Mouse (Mus musculus) erythroblast, embryonic 14.5 days (primary cell): ENCODE measurements around the gene Prss32. TPM values are rescaled to one million over a fixed set of nuclear protein-coding genes. Genes with fewer than 3 reads are reported as not detected.
A peak's percentile ranks its signal among the peaks of the same experiment; 100 is the strongest.

Source experiments
- H3K27me3 ChIP-seq: 2 replicates; pipeline ENCODE4 v1.6.1; 2012; ENCODE audit warnings: inconsistent platforms; ENCODE audit not compliant: control insufficient read depth
- H3K36me3 ChIP-seq: 2 replicates; pipeline ENCODE4 v1.6.1; 2012; ENCODE audit warnings: mild to moderate bottlenecking, inconsistent platforms; ENCODE audit not compliant: control insufficient read depth
- H3K4me1 ChIP-seq: 2 replicates; pipeline ENCODE4 v1.6.1; 2012; ENCODE audit warnings: inconsistent platforms; ENCODE audit not compliant: control insufficient read depth
- H3K4me3 ChIP-seq: replicated peaks from 2 replicates; pipeline ENCODE3; 2012; ENCODE audit warnings: moderate library complexity, mild to moderate bottlenecking, inconsistent platforms
- H3K9me3 ChIP-seq: 2 replicates; pipeline ENCODE4 v1.6.1; 2012; ENCODE audit warnings: low read length, inconsistent platforms, mixed read lengths; ENCODE audit not compliant: control insufficient read depth
- GATA1 ChIP-seq: IDR thresholded peaks from 2 replicates; pipeline ENCODE4 v1.6.1; 2012; ENCODE audit warnings: low read length, inconsistent platforms, mixed read lengths
- TAL1 ChIP-seq: IDR thresholded peaks from 3 replicates; pipeline ENCODE4 v1.6.1; 2012; ENCODE audit warnings: low read length, inconsistent platforms, mixed read lengths
- polyA plus RNA-seq: library from polyadenylated mRNA; stranded (reverse); fragments of >175 nt; gene quantifications from 2 replicates; pipeline ENCODE4 v1.2.3, GENCODE M21; 2012

Prss32 gene
- polyA plus RNA-seq, 1 experiment, result 0.03 TPM

DNA sequence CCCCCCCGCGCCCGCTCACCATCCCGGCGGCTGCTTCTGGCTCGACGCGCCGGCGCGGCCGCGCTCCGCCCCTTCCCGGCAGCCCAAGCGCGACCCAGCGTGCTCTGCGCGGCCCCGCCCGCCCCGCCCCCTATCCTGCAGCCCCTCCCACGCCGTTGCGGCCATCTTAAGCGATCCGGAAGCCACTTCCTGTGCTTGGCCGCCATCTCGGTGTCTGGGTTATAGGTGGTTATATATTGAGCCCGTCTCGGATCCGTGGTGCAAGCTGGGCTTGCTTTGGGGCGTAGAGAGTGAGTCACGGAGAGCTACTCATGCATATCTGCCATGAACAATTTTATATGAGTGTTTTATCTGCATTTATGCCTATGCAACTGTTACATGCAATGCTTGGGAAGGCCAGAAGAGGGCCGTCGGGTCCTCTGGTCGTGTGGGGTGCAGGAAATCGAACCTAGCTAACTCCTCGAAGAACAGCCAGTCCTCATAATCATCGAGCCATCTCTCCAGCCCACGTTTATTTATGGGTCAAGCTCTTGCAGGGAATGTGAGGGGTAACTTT lies 14.5 kb upstream of the Prss32 start, which contains the start of gene Elob:
Gene Elob (minus strand): TSS at position 73 of the 556 bp plus-strand sequence.
- H3K36me3 ChIP-seq, result peaks cover 35% of the 10 kb centered on the region
- H3K4me1 ChIP-seq, result peaks cover 22% of the 10 kb centered on the region
- H3K9me3 ChIP-seq, result peaks cover 10% of the 10 kb centered on the region
- H3K4me3 ChIP-seq, result peak within 1 kb of the TSS; percentile 86
- peaks cover 35% of the 10 kb centered on the region for H3K27me3 ChIP-seq
- no peak for TF ChIP-seq GATA1
- TF ChIP-seq TAL1, result no peak

DNA sequence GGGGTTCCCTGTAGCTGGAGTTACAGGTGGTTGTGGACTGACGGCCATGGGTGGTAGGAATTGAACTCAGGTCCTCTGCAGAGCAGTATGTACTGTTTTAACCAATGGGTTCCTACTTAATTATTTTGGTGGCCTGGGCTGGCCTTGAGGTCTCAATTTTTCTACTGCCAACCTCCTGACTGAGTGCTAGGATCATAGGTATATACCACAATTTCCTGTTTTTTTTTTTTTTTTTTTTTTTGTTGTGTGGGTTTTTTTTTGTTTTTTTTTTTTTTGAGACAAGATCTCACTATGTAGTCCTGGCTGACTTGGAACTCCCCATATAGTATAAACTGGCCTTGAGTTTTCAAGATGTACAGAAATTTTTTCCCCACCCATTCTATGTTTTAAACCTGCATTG lies 12.5 kb upstream of the Prss32 start:
- H3K4me3 ChIP-seq, result no peak overlapping the region

DNA sequence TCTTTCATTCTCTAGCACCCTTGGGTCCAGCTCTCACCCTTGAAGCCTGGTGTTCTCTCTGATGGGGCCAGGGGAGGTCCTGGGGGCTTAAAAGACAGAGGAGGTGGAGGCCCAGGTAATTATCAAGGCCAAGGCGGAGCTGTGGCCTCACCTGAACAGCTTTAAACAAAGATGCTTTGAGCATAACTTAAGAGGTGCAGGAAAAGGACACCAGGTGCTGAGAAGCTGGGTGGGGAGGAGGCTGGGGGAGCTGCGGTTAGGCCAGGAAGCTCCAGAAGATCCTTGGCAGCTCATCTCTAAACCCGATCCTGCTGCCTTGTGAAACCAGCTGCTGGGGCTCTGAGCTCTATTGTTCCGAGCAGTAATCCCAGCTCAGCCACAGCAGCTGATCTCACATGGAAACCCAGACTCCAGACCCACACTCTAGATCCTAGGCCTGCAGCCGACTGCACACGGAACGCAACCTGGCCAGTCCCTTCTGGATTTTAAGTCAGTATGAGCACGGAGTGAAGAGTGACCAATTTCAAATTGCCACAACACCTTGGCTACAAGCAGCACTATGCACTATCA lies 7.6 kb upstream of the Prss32 start, which contains the start of gene Prss33:
Gene Prss33 (minus strand): TSS at position 51 of the 570 bp plus-strand sequence.
- Histone ChIP-seq H3K4me3 (no peak within 1 kb of the TSS), H3K4me1 (no peaks in the 10 kb centered on the region; the same call in 1 of the 2 replicates), H3K36me3 (no peaks in the 10 kb centered on the region), H3K27me3 (peaks cover 42% of the 10 kb centered on the region), H3K9me3 (no peaks in the 10 kb centered on the region)
- TF ChIP-seq TAL1 (no peak), GATA1 (no peak)

More for the DNA sequence above, 12.5 kb upstream of the Prss32 start:
- Histone ChIP-seq H3K9me3 (peaks cover 10% of the 10 kb centered on the region), H3K36me3 (peaks cover 14% of the 10 kb centered on the region), H3K27me3 (peaks cover 49% of the 10 kb centered on the region), H3K4me1 (peaks cover 22% of the 10 kb centered on the region)
- TF ChIP-seq TAL1 (no peak), GATA1 (no peak)

DNA sequence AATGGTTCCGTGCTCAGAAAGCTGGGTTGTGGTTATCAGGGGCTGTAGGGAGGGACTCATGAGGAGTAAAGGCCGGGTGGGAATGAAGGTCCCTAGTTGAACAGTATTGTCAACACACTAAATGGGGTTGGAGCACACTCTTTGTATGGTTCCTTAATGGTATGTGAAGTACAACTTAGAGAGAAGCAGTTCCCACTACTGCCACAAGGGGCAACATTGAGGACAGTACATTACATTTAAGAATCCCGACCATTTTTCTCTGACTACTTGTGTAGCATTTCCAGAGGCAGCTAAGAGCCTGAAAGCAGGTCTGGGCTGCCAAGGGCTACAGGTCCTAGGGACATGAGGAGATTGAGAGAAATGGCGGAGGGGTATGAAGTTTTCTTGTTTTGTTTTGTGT lies 2.5 kb upstream of the Prss32 start:
- no peak for TF ChIP-seq GATA1
- no peak for TF ChIP-seq TAL1
- H3K36me3 ChIP-seq, result no peaks in the 10 kb centered on the region

DNA sequence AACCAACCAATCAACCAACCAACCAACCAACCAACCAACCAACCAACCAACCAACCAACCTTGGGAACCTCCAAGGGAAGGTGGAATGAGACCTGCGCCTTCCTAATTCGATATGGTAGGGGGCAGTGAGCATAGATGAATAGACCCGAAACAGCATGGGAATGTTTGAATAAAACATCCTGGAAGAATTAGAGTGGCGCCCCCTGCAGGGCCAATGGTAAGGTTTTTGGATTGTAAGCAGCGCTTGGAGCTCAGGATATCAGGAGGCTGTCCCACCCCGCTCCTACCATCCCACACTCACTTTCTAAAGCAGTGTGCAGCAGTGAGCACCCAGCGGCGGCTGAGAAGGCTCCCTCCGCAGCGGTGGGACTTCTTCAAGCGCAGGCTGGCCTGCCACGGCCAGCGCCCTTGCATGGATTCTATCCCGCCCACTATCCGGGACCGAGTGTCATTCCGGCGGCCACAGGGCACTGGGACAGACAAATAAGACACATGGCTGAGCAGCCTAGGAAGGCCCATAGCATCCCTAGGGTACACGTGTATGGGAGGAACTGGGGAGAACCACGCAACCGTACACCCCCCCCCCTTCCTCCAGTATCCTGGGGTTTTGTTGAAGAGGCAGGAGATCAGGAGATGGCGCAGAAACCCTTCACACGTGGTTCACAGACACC lies 379 bp upstream of the Prss32 start:
- H3K36me3 ChIP-seq, result no peaks in the 10 kb centered on the region
- H3K4me3 ChIP-seq, result peak overlapping the region; percentile 49
- H3K4me1 ChIP-seq, result peaks cover 11% of the 10 kb centered on the region
- no peaks in the 10 kb centered on the region for H3K27me3 ChIP-seq
- no peaks in the 10 kb centered on the region for H3K9me3 ChIP-seq
- TF ChIP-seq TAL1 (no peak), GATA1 (no peak)

More for the DNA sequence above, 2.5 kb upstream of the Prss32 start:
- Histone ChIP-seq H3K9me3 (no peaks in the 10 kb centered on the region), H3K27me3 (no peaks in the 10 kb centered on the region; the same call in 1 of the 2 replicates), H3K4me1 (peaks cover 11% of the 10 kb centered on the region), H3K4me3 (no peak overlapping the region)

DNA sequence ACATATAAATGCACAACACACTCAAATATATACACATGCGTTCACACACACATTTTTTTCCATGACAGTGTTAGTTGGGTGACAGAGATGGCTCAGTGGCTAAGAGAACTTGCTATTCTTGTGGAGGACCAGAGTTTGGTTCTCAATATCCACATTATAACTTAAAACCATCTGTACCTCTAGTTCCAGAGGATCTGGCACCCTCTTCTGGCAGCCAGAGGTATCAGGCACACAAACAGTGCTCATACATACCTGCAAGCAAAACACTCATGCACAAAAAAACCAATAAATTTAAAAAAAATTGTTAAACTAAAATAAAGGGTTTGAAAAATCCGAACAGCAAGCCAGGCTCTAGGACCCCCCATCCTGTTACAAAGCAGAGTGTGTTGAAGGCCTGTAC lies 6.4 kb downstream of the Prss32 start:
- TF ChIP-seq TAL1, result no peak
- TF ChIP-seq GATA1, result no peak
- no peaks in the 10 kb centered on the region for H3K4me1 ChIP-seq
- no peaks in the 10 kb centered on the region for H3K36me3 ChIP-seq
- no peak overlapping the region for H3K4me3 ChIP-seq
- H3K27me3 ChIP-seq, result no peaks in the 10 kb centered on the region
- H3K9me3 ChIP-seq, result no peaks in the 10 kb centered on the region

DNA sequence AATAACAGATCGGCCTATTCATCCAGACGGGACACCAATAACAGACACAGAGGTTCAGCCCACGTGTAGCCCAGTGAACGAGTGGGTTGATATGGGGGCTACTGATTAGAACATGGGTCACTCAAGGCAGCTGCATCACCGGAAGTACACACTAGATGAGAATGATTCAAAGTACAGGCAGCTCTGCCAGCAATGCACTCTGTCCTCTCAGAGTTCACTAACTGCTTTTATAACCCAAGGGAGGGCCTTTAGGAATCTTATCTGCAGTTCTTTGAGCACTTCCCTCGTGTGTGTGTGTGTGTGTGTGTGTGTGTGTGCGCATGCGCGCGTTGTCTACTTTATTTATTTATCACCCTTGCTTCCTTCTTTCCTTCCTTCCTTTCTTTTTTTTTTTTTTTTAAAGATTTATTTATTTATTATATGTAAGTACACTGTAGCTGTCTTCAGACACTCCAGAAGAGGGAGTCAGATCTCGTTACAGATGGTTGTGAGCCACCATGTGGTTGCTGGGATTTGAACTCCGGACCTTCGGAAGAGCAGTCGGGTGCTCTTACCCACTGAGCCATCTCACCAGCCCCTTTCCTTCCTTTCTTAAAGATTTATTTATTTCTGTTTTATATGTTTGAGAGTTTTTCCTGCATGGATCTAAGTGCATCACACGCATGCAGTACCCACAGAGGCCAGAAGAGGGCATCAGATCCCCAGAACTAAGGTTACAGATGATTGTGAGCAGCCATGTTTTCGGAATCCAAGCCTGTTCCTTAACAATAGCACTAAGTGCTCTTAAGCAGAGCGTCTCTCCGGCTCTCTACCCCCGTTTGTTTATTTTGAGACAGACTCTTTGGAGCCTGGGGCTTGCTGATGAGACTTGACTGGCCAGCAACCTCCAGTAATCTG lies 7.4 kb downstream of the Prss32 start:
- H3K27me3 ChIP-seq, result no peaks in the 10 kb centered on the region
- TF ChIP-seq TAL1, result no peak
- TF ChIP-seq GATA1, result no peak
- no peaks in the 10 kb centered on the region for H3K36me3 ChIP-seq
- no peaks in the 10 kb centered on the region for H3K4me1 ChIP-seq
- no peaks in the 10 kb centered on the region for H3K9me3 ChIP-seq
- no peak overlapping the region for H3K4me3 ChIP-seq

DNA sequence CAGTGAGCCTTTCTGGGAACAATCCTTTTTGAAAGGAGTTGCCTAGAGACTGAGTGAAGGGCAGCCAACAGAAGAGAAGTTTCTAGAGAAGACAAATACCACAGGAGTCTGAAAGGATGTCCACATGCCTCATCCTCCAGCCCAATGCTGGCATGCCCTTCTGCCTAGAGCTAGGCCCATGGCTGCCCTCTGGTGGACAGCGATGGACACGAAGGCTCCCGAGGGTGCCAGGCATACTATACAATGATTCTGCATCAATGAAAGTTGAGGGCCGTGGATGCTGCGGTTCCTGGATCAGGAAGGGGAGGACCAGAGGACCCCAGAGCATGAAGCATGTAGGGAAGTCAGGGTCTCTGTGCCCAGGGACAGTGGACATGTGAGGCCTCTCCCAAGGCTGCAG lies 9.6 kb downstream of the Prss32 start:
- no peak overlapping the region for H3K4me3 ChIP-seq

More for the DNA sequence above, 9.6 kb downstream of the Prss32 start:
- no peaks in the 10 kb centered on the region for H3K36me3 ChIP-seq
- no peaks in the 10 kb centered on the region for H3K4me1 ChIP-seq
- TF ChIP-seq GATA1, result no peak
- no peak for TF ChIP-seq TAL1
- no peaks in the 10 kb centered on the region for H3K27me3 ChIP-seq
- no peaks in the 10 kb centered on the region for H3K9me3 ChIP-seq
